Mouse (Mus musculus) forebrain, embryonic 15.5 days (tissue): Measurements from ENCODE around the gene Gprin2. TPM values are rescaled to one million over a fixed set of nuclear protein-coding genes. Genes with fewer than 3 reads are reported as not detected.

Experiments used
- ATAC-seq: fragments of 200-750 bp; cut with Nextera tagmentation; replicated peaks from 2 replicates; pipeline ENCODE4 v1.8.0; 2017; ENCODE audit warnings: mild to moderate bottlenecking, moderate TSS enrichment, moderate library complexity
- H3K27ac ChIP-seq: fragments of 300-500 bp; sonication (generic); replicated peaks from 2 replicates; pipeline ENCODE4 v1.5.1; 2015; ENCODE audit warnings: mild to moderate bottlenecking, inconsistent platforms
- H3K27me3 ChIP-seq: fragments of 300-500 bp; sonication (generic); 2 replicates; pipeline ENCODE4 v1.6.1; 2015; ENCODE audit warnings: inconsistent platforms
- H3K36me3 ChIP-seq: fragments of 300-500 bp; sonication (generic); 2 replicates; pipeline ENCODE4 v1.6.1; 2015; ENCODE audit warnings: mild to moderate bottlenecking, inconsistent platforms
- H3K4me1 ChIP-seq: fragments of 300-500 bp; sonication (generic); 2 replicates; pipeline ENCODE4 v1.6.1; 2015; ENCODE audit warnings: inconsistent platforms
- H3K4me2 ChIP-seq: fragments of 300-500 bp; sonication (generic); replicated peaks from 2 replicates; pipeline ENCODE4 v1.6.1; 2015; ENCODE audit warnings: mild to moderate bottlenecking, inconsistent platforms
- H3K4me3 ChIP-seq: fragments of 300-500 bp; sonication (generic); 2 replicates; pipeline ENCODE4 v1.5.1; 2015; ENCODE audit warnings: mild to moderate bottlenecking, inconsistent platforms
- H3K9ac ChIP-seq: fragments of 300-500 bp; sonication (generic); replicated peaks from 2 replicates; pipeline ENCODE4 v1.6.1; 2015; ENCODE audit warnings: mild to moderate bottlenecking, inconsistent platforms
- H3K9me3 ChIP-seq: fragments of 300-500 bp; sonication (generic); 2 replicates; pipeline ENCODE4 v1.6.1; 2016; ENCODE audit warnings: inconsistent platforms
- WGBS: fragments of 180-500 bp; shearing (Covaris S2); methylation state at CpG from one replicate; pipeline ENCODE4 v1.1.7; 2015; ENCODE audit warnings: mixed read lengths; 5-methylcytosine and 5-hydroxymethylcytosine counted together
- polyA plus RNA-seq: library from polyadenylated mRNA; unstranded; fragments of >200 nt; fragmentation: Nextera tagmentation; extraction: Ambion mirVana; gene quantifications from 2 replicates; pipeline ENCODE4 v1.2.1, GENCODE M21; 2015

Gprin2 gene
- polyA plus RNA-seq, 1 experiment from 2014 or later: 3.9 TPM

DNA sequence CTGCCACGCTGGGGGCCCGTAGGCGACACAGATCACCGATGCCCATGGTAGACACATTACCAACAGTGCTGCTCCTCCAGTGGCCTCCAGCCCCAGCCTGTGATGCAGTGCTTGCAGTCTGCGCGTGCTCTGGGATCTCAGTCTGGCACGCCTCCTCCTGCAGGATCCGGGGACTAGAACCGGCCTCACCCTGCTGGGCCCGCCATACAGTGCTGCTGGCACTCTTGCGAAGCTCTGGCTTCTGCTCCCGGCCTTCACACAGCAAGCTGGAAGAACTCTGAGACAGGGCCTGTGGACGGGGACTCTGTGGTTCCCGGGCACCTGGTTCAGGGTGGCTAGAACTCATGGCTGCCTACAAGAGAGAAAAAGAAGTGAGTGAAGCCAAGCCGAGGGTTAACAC, 6.0 kb downstream of the Gprin2 start:
- Histone ChIP-seq H3K9me3 (no peaks in the 10 kb centered on the region), H3K4me2 (no peak overlapping the region), H3K27me3 (no peaks in the 10 kb centered on the region), H3K4me3 (no peak overlapping the region), H3K4me1 (0 out of 2 replicates have a peak, but pooled peaks cover 2% of the 10 kb centered on the region), H3K36me3 (no peaks in the 10 kb centered on the region), H3K9ac (no peak overlapping the region), H3K27ac (no peak overlapping the region)
- ATAC-seq: no peak
- 92% methylated on average over 15 of the region's 15 CpGs for WGBS

GRCm38 (mm10) chr14:34193879-34194278, 7.6 kb downstream of the Gprin2 start:
- Histone ChIP-seq H3K27me3 (no peaks in the 10 kb centered on the region), H3K9ac (no peak overlapping the region), H3K4me3 (no peak overlapping the region), H3K4me2 (no peak overlapping the region), H3K27ac (no peak overlapping the region), H3K9me3 (no peaks in the 10 kb centered on the region), H3K36me3 (no peaks in the 10 kb centered on the region), H3K4me1 (no peaks in the 10 kb centered on the region)
- 84% methylated on average over 4 of the region's 4 CpGs for WGBS
- no peak for ATAC-seq

GRCm38 (mm10) chr14:34190361-34190760, 11.1 kb downstream of the Gprin2 start:
- H3K4me1 ChIP-seq: no peaks in the 10 kb centered on the region

GRCm38 (mm10) chr14:34188629-34189028, 12.8 kb downstream of the Gprin2 start:
- H3K9ac ChIP-seq: no peak overlapping the region
- WGBS: 71% methylated on average over 5 of the region's 5 CpGs
- no peaks in the 10 kb centered on the region for H3K9me3 ChIP-seq
- no peaks in the 10 kb centered on the region for H3K4me1 ChIP-seq
- H3K4me3 ChIP-seq: no peak overlapping the region
- H3K27me3 ChIP-seq: no peaks in the 10 kb centered on the region
- no peak overlapping the region for H3K4me2 ChIP-seq
- no peak for ATAC-seq
- no peak overlapping the region for H3K27ac ChIP-seq
- no peaks in the 10 kb centered on the region for H3K36me3 ChIP-seq

More at GRCm38 (mm10) chr14:34190361-34190760, 11.1 kb downstream of the Gprin2 start:
- H3K4me2 ChIP-seq: no peak overlapping the region
- no peak overlapping the region for H3K4me3 ChIP-seq
- H3K9ac ChIP-seq: no peak overlapping the region
- ATAC-seq: no peak
- H3K36me3 ChIP-seq: no peaks in the 10 kb centered on the region
- H3K27me3 ChIP-seq: no peaks in the 10 kb centered on the region
- 81% methylated on average over 7 of the region's 7 CpGs for WGBS
- no peaks in the 10 kb centered on the region for H3K9me3 ChIP-seq
- no peak overlapping the region for H3K27ac ChIP-seq

DNA sequence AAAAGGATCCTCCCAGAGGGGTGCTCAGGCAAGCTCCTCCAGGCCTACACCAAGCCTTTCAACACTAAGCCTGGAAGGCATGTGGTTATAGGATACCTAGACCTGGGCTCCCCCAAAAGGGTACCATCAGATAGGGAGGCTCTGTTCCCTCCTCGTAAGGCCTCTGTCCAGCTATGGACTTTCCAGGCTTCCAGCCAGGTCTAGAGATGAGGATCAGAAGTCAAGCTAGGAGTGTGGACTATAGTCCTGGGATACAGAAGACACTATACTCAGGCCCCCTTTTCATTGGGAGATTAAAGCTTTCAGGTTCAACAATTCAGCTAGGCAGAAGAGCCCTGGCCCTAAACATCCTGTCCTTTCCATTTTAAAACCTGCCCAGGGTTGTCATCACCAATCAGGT, 18.4 kb downstream of the Gprin2 start:
- 83% methylated on average over 1 of the region's 1 CpGs for WGBS
- H3K36me3 ChIP-seq: no peaks in the 10 kb centered on the region
- H3K27ac ChIP-seq: no peak overlapping the region
- H3K4me3 ChIP-seq: no peak overlapping the region
- H3K9me3 ChIP-seq: no peaks in the 10 kb centered on the region
- no peak for ATAC-seq
- no peak overlapping the region for H3K4me2 ChIP-seq
- H3K9ac ChIP-seq: no peak overlapping the region
- H3K27me3 ChIP-seq: no peaks in the 10 kb centered on the region
- H3K4me1 ChIP-seq: no peaks in the 10 kb centered on the region

DNA sequence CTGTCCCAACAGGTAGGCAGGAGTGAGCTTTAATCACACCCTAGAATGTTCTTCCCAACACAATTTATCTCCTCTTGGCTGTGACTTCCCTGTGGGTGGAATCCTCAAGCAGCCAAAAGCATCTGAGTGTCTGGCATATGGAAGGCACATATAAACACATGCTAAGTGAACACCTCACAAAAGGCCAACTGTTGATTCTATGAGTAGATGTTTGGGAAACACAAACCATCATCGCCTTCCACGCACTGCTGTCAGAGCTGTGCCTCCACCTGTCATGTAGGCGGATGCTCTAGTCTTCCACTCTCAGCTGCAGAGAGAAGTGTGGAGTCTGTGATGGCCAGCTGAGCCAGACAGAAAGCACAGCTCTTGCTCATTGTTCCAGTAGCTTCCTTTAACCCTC, 22.1 kb downstream of the Gprin2 start:
- no peaks in the 10 kb centered on the region for H3K9me3 ChIP-seq
- no peaks in the 10 kb centered on the region for H3K4me1 ChIP-seq
- H3K4me2 ChIP-seq: no peak overlapping the region
- ATAC-seq: no peak
- H3K27me3 ChIP-seq: no peaks in the 10 kb centered on the region
- no peaks in the 10 kb centered on the region for H3K36me3 ChIP-seq
- no peak overlapping the region for H3K27ac ChIP-seq
- no peak overlapping the region for H3K9ac ChIP-seq
- H3K4me3 ChIP-seq: no peak overlapping the region
- WGBS: 86% methylated on average over 3 of the region's 3 CpGs

DNA sequence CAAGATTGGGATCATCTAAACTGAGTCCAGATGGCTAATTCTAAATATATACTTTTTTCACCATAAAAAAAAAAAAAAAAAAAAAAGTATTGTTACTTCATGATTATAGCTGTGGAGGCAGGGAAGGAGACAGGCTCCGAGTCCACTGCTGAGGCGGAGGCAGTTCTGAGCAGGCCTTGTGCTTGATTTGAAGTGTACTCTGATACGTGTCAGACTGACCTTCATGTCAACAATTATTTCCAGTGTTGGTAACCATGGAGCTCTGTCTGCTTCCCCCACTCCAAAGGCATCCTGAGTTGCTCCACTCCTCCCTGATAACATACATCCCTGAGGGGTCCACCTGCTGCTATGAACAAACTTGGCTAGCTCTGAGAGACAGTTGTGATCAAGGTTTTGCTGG, 30.3 kb downstream of the Gprin2 start:
- no peaks in the 10 kb centered on the region for H3K27me3 ChIP-seq
- 96% methylated on average over 3 of the region's 3 CpGs for WGBS
- no peak overlapping the region for H3K4me3 ChIP-seq
- no peak overlapping the region for H3K9ac ChIP-seq
- H3K36me3 ChIP-seq: no peaks in the 10 kb centered on the region
- H3K9me3 ChIP-seq: no peaks in the 10 kb centered on the region
- no peak overlapping the region for H3K27ac ChIP-seq
- H3K4me2 ChIP-seq: no peak overlapping the region
- no peaks in the 10 kb centered on the region for H3K4me1 ChIP-seq
- no peak for ATAC-seq

- no peaks in the 10 kb centered on the region for H3K9me3 ChIP-seq
These were observed 45.7 kb downstream of the Gprin2 start for GRCm38 (mm10) chr14:34155752-34156151.

DNA sequence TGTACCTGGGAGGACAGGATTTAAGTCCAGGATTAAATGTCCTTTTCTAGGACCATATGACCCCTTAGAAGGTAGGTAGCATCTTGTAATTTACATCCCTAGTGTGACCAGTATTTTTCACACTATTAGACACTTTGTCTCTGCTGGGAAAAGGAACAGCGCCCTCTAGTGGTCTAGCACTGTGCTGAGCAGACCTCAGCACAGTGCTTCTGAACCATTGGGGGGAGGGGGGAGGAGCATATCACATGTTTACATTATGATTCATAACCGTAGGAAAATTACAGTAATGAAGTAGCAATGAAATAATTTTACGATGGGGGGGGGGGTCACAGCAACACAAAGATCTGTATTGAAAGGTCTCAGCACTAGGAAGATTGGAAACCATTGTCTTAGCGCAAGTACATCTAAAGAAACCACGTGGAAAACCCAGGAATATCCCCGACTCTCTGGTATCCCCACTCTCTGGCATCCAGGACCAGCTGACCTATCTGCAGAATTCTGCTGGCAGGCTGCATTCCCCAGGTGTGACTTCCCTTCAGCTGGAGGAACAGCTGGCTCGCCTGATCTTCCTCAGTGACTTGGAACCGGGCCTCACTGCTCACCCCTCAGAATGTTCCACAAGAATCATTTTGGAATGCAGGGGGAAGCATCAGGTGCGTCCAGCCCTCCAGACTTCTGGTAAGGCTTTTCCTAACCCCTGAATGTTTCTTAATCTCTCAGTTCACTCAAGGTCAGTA, 46.7 kb downstream of the Gprin2 start:
- Histone ChIP-seq H3K36me3 (no peaks in the 10 kb centered on the region), H3K4me1 (no peaks in the 10 kb centered on the region), H3K9ac (no peak overlapping the region), H3K27ac (no peak overlapping the region), H3K4me2 (no peak overlapping the region), H3K9me3 (no peaks in the 10 kb centered on the region), H3K27me3 (peaks cover 6% of the 10 kb centered on the region; the same call in 1 of the 2 replicates), H3K4me3 (no peak overlapping the region)
- WGBS: 64% methylated on average over 9 of the region's 9 CpGs
- peak; percentile 84 for ATAC-seq

More at GRCm38 (mm10) chr14:34155752-34156151, 45.7 kb downstream of the Gprin2 start:
- Histone ChIP-seq H3K27me3 (peaks cover 6% of the 10 kb centered on the region; the same call in 1 of the 2 replicates), H3K36me3 (no peaks in the 10 kb centered on the region), H3K4me2 (no peak overlapping the region), H3K4me1 (no peaks in the 10 kb centered on the region), H3K4me3 (no peak overlapping the region), H3K27ac (no peak overlapping the region), H3K9ac (no peak overlapping the region)
- ATAC-seq: 0 out of 2 replicates have a peak, but pooled peaks have one; percentile 36
- WGBS: 42% methylated on average over 12 of the region's 12 CpGs

- H3K36me3 ChIP-seq: no peaks in the 10 kb centered on the region
- no peak within 1 kb of the TSS for H3K4me3 ChIP-seq
- WGBS: 25% methylated on average over 16 of the region's 16 CpGs
- H3K27ac ChIP-seq: no peak within 1 kb of the TSS
- ATAC-seq: peak; percentile 44
- H3K4me1 ChIP-seq: no peaks in the 10 kb centered on the region
- H3K4me2 ChIP-seq: no peak within 1 kb of the TSS
- H3K9ac ChIP-seq: no peak within 1 kb of the TSS
- no peaks in the 10 kb centered on the region for H3K9me3 ChIP-seq
- peaks cover 6% of the 10 kb centered on the region; the same call in 1 of the 2 replicates for H3K27me3 ChIP-seq
These were observed 49.1 kb downstream of the Gprin2 start, which contains the start of gene Npy4r for GRCm38 (mm10) chr14:34152342-34152741. Gene Npy4r (minus strand): TSS chr14:34152489.

DNA sequence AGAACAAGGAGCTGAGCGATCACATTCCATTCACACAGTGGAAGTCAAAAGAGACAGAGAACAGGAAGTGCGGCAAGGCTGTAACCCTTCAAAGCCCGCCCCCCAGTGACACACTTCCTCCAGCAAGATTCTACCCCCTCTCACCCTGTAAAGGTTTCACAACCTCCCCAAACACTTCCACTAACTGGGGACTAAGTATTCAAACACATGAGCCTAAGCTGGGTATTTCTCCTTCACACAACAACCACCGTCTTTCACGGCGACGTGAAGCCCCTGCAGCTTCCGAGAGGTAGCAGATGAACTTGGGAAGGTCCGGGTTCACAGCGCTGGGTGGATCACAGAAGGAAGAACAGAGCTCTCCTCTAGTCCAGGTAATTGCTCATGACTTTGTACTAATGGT, 58.5 kb downstream of the Gprin2 start:
- Histone ChIP-seq H3K36me3 (no peaks in the 10 kb centered on the region), H3K9me3 (no peaks in the 10 kb centered on the region), H3K27me3 (peaks cover 16% of the 10 kb centered on the region), H3K9ac (no peak overlapping the region), H3K4me1 (no peaks in the 10 kb centered on the region), H3K4me3 (no peak overlapping the region), H3K27ac (no peak overlapping the region), H3K4me2 (no peak overlapping the region)
- 93% methylated on average over 10 of the region's 10 CpGs for WGBS
- ATAC-seq: no peak

DNA sequence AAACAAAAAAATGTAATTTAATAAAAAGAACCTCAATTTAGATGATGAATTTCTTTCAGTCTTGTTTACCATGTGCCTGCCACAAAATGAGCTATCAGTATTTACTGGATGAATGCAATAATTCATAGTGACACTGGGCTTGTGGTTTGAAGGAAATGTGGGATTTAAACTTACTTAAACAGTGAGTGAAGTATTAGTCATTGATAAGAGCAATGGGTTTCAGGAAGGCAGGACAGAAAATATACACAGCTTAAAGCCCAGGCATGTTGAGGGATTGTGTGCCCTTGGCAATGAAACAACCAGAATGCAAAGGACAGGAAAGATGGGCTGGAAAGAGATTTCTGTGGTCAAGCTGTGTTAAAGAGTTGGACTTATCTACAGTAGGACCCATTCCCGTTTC, 59.1 kb downstream of the Gprin2 start:
- Histone ChIP-seq H3K27me3 (peaks cover 19% of the 10 kb centered on the region), H3K36me3 (no peaks in the 10 kb centered on the region), H3K4me1 (no peaks in the 10 kb centered on the region), H3K4me3 (no peak overlapping the region), H3K27ac (no peak overlapping the region), H3K9me3 (no peaks in the 10 kb centered on the region), H3K4me2 (no peak overlapping the region), H3K9ac (no peak overlapping the region)
- ATAC-seq: no peak
- 90% methylated on average over 1 of the region's 1 CpGs for WGBS
